ENCODE assay signal across 7 mouse cellular contexts in the genomic region with DNA sequence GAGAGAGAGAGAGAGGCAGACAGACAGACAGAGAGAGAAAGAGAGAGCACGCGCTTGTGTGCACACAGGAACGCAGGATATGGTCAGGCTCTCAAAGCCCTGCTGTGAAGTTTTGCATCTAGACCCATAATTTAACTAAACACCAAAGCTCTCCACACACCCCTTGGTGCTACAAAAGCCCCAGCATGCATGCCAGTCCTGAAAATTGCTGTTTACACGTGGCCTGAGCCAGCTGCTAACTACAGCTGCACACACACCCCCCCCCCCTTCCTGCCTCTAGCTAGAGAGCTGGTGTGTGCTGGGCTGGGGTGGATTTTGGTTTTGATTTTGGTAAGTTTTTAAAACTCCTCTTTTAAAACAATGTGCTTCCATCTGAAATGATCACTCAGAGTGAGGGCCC.
DNase-seq lines count a peak whose midpoint lies in the region; ATAC-seq and TF ChIP-seq lines count a peak whose summit lies in the region.

No protein-coding gene starts in this region.

- TF ChIP-seq EP300 in liver, postnatal 0 days (IDR thresholded peaks at IDR 0.05; ENCODE audit: low read depth) = no peak

- H3K36me3 ChIP-seq in liver, postnatal 0 days (replicated peaks; ENCODE audit: insufficient read depth, low read length) = no peaks in the 10 kb centered on the region
- H3K36me3 ChIP-seq in liver, embryonic 12.5 days = no peaks in the 10 kb centered on the region
- no peaks in the 10 kb centered on the region for H3K36me3 ChIP-seq in forebrain, embryonic 15.5 days

- peak overlapping the region; percentile 57 for H3K27ac ChIP-seq in liver, postnatal 0 days (ENCODE audit: low read depth)
- no peak overlapping the region for H3K27ac ChIP-seq in liver, embryonic 12.5 days
- peak overlapping the region; percentile 28; the same call in 1 of the 2 replicates for H3K27ac ChIP-seq in forebrain, embryonic 15.5 days (replicated peaks)

- no peak overlapping the region for H3K4me3 ChIP-seq in liver, postnatal 0 days (ENCODE audit: low read depth, low read length)
- no peak overlapping the region for H3K4me3 ChIP-seq in liver, embryonic 12.5 days
- H3K4me3 ChIP-seq in forebrain, embryonic 15.5 days = no peak overlapping the region

- H3K4me2 ChIP-seq in liver, postnatal 0 days (ENCODE audit: low read depth, low read length) = no peak overlapping the region
- H3K4me2 ChIP-seq in liver, embryonic 12.5 days = no peak overlapping the region
- no peak overlapping the region for H3K4me2 ChIP-seq in forebrain, embryonic 15.5 days (replicated peaks)

- peak; percentile 41 for DNase-seq in liver, postnatal 0 days
- peak; percentile 55 to 74 for DNase-seq in thymus, adult 18-20 months
- DNase-seq in testis, postnatal 10 days (ENCODE audit: low spot score) = no peak
- no peak for DNase-seq in embryo, embryonic 9.5 days (ENCODE audit: extremely low spot score)

- H3K27me3 ChIP-seq in liver, postnatal 0 days (ENCODE audit: insufficient read depth, low read length) = no peaks in the 10 kb centered on the region
- H3K27me3 ChIP-seq in liver, embryonic 12.5 days (replicated peaks) = no peaks in the 10 kb centered on the region
- H3K27me3 ChIP-seq in forebrain, embryonic 15.5 days = no peaks in the 10 kb centered on the region

- peak; percentile 43; the same call in 1 of the 2 replicates for ATAC-seq in liver, postnatal 0 days
- ATAC-seq in liver, embryonic 12.5 days = no peak
- peak; percentile 53 for ATAC-seq in activated CD4-positive, CD25-positive, alpha-beta regulatory T cell, adult 4 months
- ATAC-seq in forebrain, embryonic 15.5 days (replicated peaks) = peak; percentile 62; the same call in 1 of the 2 replicates

- no peaks in the 10 kb centered on the region for H3K9me3 ChIP-seq in liver, postnatal 0 days (ENCODE audit: low read length)
- no peaks in the 10 kb centered on the region for H3K9me3 ChIP-seq in liver, embryonic 12.5 days (replicated peaks)
- H3K9me3 ChIP-seq in forebrain, embryonic 15.5 days = no peaks in the 10 kb centered on the region

- H3K4me1 ChIP-seq in liver, postnatal 0 days (ENCODE audit: insufficient read depth) = peaks cover 20% of the 10 kb centered on the region
- H3K4me1 ChIP-seq in liver, embryonic 12.5 days = peaks cover 25% of the 10 kb centered on the region
- H3K4me1 ChIP-seq in forebrain, embryonic 15.5 days = peaks cover 51% of the 10 kb centered on the region

- TF ChIP-seq CTCF in liver, postnatal 0 days (IDR thresholded peaks at IDR 0.05; ENCODE audit: low read depth) = no peak

- H3K9ac ChIP-seq in liver, postnatal 0 days (replicated peaks) = no peak overlapping the region
- H3K9ac ChIP-seq in liver, embryonic 12.5 days = no peak overlapping the region
- H3K9ac ChIP-seq in forebrain, embryonic 15.5 days (replicated peaks) = no peak overlapping the region

- WGBS in liver, postnatal 0 days (ENCODE audit: insufficient replicate concordance) = 40% methylated on average over 4 of the region's 4 CpGs
- WGBS in liver, embryonic 12.5 days (ENCODE audit: insufficient replicate concordance) = 68% methylated on average over 4 of the region's 4 CpGs
- WGBS in forebrain, embryonic 15.5 days = 42% methylated on average over 4 of the region's 4 CpGs

Comparison
In these comparisons a context has a peak if more than half of its experiments do, and no peak if none do; other contexts are left out.
1. DNase-seq: peak in liver, postnatal 0 days (single experiment) and thymus, adult 18-20 months (2 of 2); none in testis, postnatal 10 days (single experiment) and embryo, embryonic 9.5 days (single experiment).